Mouse (Mus musculus) ovary, postnatal 10 days (tissue): ENCODE data around the gene Dgkk.
"Not testable (repeated sequence)": the region's sequence is repeated elsewhere in the genome, so short reads cannot be mapped to it uniquely, and the experiment has no call there.

Experiments used
- DNase-seq: peaks from one replicate; pipeline ENCODE4 v3.0.0; 2022; ENCODE audit warnings: low spot score

Gene Dgkk

DNA sequence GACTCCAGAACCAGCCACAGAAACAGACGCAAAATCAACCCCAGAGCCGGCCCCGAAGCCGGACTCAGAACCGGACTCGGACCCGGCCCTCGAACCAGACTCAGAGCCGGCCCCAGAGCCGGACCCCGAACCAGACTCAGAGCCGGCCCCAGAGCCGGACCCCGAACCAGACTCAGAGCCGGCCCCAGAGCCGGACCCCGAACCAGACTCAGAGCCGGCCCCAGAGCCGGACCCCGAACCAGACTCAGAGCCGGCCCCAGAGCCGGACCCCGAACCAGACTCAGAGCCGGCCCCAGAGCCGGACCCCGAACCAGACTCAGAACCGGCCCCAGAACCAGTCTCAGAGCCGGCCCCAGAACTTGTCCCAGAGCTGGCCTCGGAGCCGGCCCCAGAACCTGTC, at the start of gene Dgkk:
Gene Dgkk, plus strand, starts transcription at position 301 of the 400 bp plus-strand sequence.
- DNase-seq: not testable (repeated sequence)

DNA sequence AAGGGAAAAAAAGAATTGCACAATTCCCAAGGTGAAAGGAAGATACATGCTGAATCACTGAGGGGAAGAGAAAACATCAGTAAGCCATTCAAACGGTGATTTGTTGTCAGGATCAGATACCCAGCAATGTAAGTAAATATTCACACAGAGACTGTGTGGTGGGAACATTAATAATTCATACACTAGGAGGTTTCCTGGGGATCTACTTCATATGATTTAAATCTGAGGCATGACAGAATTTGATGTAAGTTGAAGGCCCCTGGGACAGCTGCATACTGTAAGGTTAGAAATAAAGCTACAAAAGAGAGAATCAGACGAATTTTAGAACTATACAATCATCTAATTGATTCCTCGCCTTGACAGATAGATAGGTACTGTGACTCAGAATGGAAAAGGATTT, 45.1 kb upstream of the Dgkk start:
- DNase-seq: no peak

DNA sequence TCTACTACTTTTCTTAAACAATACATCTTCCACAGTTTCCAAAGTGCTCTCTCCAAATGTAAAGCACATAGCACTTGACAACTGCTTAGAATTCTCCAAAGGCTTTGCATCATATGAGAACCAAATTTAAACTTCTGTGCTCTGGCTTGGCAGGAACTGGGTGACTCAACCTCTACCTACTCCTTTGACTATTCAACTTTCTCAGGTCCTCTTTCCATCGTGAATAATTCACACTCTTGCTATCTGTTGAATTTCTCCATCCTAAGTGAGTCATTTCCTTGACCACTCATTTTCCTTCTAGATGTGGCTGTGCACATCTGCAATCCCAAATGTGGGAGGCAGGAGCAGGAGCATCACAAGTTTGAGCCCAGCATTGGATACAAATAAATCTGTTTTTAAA, 28.4 kb upstream of the Dgkk start:
- no peak for DNase-seq

DNA sequence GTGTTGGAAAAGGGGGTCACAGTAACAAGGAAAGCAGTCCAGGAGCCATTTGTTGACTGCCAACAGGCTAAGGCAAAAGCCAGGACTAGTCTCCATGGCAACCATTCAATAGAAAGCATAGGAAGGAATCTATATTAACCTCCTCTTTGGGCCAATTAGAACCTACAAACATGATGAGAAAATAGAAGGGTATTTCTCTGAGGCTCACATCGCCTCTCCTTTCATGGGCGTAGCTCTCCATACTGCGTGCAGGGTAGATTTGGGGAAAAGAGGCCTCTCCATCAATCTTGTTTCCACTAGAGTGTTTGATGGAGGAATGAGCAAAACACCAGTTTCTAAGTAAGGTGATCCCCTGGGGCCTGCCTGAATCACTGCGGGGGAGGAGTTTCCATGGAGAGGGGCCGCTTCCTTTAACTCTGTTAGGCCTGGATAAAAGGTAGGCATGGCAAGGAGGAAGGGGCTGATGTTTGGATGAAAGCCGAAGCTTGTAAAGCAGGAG, 27.5 kb upstream of the Dgkk start:
- no peak for DNase-seq

DNA sequence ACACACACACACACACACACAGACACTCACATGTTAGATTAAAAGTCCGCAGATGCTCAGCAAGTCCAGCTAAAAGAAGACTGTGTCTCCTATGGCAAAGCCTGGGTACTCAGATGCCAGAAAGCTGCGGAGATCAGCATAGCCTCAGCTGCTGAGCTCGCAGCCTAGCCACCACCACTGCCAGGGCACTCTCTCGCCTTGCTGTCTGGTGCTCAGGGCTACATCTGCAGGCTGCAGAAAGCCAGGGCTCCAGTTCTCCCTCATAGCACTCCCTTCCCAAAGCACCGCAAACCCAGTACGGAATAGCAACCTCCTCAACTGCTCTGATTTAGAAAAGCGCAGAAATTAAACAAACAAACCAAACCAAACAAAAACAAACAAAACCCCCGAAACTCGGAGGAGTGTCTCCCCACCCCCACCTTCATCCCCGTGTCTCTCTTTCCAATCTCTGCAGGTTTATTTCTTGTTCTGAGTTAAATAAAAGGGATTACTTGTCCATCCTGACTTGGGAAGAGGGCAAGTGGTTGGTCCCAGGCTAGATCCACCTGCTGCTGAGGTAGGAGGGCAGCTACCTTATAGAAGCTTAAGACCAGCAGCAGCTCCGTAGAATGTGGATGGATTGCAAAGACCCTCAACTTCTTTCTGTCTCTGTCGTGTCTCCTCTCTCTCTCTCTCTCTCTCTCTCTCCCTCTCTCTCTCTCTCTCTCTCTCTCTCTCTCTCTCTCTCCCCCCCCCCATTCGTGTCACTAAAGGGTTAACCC, 1.4 kb upstream of the Dgkk start:
- no peak for DNase-seq

DNA sequence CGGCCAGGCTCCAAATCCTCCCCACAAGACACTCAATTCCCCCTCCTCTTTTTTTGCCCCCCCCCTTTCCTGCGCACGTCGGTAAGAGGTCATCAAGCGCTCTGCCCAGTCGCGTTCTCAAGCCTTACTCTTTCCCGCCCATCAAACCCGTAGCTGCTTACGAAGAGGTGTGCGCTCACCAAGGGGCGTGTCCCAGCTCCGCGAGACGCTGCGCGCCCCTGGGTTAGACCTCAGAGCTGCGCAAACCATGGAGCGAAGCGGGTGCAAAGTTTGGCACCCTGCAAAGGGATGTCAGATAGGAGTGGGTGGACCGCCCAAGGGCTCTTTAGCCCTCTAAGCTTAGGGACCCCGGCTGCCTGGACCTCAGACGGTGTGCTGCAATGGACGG, 862 bp upstream of the Dgkk start:
- DNase-seq: no peak

DNA sequence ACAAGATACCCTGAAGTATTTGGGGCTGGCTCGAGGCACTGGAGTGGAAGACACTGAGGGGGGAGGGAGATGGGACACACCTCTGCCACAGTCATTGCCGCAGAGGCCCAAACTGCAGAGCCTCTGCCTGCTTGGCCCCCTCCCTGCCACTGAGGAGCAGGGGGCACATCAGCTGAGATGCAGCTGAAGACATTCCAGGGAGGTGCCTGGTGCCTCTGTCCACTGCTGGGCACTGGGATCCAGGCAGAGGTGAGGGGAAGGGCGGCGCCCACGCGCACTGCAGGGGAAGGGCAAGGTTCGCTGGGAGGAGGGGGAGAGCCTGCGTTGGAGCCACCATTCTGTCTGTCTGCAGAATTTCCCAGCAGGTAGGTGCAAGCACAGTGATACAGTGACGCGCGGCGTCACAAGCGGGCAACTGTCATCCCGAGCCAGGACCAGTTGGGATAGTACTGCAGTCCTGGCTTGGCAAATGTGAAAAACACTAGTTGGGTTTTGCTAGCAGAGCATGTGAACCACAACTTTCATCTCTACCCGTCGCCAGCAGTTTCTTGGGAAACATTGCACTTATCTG, 948 bp downstream of the Dgkk start:
- DNase-seq: no peak

DNA sequence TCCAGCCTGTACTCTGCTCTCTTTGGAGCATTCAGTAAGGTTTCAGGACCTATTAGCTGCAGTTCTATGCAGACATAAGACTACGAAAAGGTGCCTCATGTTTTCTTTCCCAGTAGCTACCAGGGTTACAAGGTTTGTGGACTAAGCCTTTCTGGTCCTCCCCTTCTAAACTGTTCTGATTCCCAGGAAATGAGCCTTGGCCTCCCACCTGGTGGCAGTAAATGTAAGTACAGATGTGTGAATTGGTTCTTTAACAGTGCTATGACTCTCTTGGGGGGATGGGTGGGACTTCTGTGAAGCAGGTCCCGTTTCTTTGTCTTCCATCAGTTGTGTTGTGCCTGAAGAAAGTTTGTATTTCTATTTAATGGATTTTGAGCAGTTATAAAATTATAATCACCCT, 53.4 kb downstream of the Dgkk start:
- DNase-seq: no peak

DNA sequence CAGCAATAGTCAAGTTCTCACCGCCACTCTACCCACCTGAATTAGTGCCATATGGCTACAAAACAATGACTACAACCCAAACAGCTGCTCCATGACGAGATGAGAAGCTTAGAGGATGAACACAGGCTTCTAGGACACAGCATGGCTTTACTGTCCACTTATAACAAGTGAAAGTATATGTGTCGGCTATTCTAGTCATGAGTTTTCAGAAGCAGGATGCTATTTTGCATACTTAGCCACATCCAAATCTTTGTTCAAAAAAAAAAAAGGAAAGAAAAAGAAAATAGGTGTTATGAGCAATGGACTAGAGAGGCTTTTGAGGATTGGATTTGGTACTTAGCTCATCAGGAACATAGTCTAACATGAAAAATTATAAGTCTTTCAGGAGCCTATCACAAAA, 74.4 kb downstream of the Dgkk start:
- no peak for DNase-seq

DNA sequence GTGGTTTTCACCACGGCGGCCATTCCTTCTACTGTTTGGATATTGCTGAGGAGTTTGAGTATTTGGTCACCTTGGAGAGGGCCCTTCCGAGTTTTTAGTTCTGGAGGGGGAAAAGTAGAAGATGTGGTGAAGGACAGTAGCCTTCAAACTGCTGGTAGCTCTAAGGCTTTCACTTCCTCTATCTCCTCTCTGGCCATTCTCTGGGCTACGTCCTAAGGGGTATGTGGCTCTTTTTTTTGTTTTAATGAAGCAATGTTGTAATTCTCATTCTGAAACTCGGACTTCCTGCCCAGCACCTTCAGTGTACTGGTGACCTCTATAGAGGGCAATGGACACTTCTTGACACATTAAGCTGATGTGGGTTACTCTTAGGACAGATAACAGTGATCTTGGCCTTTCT, 75.0 kb downstream of the Dgkk start:
- no peak for DNase-seq

DNA sequence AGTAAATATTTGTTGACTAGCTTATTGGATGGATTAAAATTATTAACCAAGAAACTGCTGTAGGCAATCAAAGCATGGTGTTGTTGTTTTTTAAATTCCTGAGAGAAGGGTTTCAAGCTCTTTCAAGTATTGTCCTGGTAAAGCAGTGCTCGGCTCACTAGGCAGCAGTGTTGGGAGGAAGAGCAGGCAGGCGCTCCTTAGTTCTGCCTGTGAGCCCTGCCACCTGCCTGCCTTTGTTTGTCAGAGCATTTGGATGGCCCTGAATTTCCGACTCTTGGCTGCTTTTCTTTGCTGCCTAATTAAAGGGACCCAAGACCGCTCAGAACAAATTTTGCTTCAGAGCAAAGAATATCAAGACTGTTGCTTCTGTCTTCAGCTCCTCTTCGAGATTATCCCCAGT, 114.8 kb downstream of the Dgkk start:
- DNase-seq: no peak

DNA sequence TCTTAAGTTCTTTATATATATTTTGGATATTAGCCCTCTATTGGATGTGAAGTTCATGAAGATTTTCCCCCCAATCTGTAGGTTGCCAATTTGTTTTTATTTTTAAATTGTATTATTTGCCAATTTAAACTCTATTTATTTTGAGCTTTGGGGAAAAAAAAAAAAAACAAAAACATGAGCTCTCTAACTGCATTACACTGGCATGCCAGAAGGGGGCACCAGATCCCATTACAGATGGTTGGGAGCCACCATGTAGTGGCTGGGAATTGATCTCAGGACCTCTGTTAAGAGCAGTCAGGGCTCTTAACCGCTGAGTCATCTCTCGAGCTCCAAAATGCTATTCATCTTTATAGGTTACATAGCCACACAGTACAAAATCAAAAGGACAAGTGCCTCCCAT, 131.9 kb downstream of the Dgkk start:
- DNase-seq: no peak

DNA sequence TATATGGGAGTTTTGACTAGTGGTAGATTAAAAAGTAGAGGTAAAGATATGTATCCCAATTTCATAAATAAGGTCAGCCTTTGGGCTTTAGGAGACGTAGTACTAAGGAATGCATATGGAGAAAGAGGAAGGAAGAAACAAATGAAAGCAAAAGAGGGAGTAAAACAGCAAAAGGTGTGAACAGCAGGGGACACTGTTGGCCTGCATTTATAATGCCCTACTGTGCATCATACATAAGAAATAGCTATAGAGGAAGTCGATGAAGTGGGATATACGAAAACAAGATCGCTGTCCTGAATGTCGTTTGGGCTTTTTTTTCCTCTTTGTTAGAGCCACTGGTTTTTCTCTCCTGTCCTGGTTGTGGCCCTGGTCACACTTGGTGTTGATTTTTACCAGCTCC, 143.1 kb downstream of the Dgkk start:
- no peak for DNase-seq

DNA sequence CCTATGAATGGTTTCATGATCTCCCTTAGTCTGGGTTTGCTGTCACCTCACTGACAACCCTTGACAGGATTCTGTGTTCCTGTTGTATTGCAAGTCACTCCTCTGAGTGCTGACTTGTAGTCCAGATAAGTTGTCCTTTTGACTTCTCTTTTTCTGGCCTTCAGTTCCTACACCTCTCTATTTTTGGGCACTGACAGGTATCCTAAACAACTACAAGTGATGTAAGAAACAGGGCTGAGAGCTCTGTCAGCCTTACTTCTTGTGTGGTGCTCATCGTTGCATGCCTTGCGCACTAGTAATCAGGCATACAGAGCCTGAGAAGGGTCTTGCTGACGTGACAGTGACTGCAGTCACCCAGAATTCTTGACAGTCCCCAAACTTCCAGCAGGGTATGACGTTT, 147.1 kb downstream of the Dgkk start:
- DNase-seq: no peak

DNA sequence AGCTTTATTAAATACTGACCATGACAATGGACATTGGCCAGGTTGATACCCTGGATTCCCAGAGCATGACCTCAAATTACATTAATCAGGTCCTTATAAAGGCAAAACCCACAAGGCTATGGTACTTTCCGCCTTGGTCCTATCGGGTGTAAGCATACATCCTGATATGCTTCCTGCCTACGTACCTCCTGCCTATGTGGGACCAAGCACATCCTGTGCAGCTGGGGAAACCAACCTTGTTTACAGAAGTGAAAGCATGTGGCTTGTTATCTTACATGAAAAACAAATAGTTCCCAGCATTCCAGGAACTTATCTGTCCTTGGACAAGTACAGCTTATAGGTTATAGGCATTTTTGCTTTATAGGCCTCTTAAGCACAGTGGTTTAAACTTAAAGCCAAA, 189.5 kb downstream of the Dgkk start:
- no peak for DNase-seq

DNA sequence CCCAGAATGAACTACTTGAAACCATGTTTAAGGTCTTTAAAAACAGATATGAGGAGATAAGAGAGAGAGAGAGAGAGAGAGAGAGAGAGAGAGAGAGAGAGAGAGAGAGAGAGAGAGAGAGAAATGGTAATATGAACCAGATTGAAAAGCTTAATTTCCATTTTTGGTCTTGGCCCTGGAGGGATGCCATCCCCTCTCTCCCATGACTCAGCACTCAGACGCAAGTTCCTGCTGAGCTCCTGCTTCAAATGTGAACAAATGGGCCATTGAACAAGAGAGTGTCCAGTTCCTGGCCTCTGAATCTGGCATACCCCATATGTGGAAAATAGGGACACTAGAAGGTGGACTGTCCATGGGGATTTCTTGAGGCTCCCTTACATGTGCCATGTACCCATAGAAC, 192.8 kb downstream of the Dgkk start:
- no peak for DNase-seq

DNA sequence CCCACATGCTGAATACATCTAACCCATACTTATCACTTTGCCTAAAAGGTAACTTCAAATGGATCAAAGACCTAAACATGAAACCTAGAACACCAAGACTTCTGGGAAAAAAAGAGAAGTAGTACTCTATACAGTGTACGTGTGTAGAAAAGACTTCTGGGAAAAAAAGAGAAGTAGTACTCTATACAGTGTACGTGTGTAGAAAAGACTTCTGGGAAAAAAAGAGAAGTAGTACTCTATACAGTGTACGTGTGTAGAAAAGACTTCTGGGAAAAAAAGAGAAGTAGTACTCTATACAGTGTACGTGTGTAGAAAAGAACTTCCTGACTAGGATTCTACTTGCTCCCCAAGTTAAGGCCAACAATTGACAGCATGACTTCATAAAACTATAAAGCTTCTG, 204.8 kb downstream of the Dgkk start:
- DNase-seq: not testable (repeated sequence)
